Mouse (Mus musculus) liver, embryonic 14.5 days (tissue): ENCODE measurements around the gene Zmynd8. TPM values are rescaled to one million over a fixed set of nuclear protein-coding genes. Genes with fewer than 3 reads are reported as not detected.

Experiments
- ATAC-seq: fragments of 200-750 bp; cut with Nextera tagmentation; 2 replicates; pipeline ENCODE4 v1.8.0; 2017; ENCODE audit warnings: moderate number of reproducible peaks, mild to moderate bottlenecking, moderate library complexity; ENCODE audit not compliant: insufficient read depth
- DNase-seq, 3 experiments: peaks; one replicate each; pipeline ENCODE4 v3.0.0-alpha.2; 2012 to 2013; ENCODE audit warnings: low read depth in 3 of 3, low spot score in 3 of 3
- H3K27ac ChIP-seq: fragments of 300-500 bp; sonication (generic); 2 replicates; pipeline ENCODE4 v1.5.1; 2014; ENCODE audit warnings: moderate library complexity, mild to moderate bottlenecking, control low read depth, inconsistent platforms
- H3K27me3 ChIP-seq: fragments of 300-500 bp; sonication (generic); 2 replicates; pipeline ENCODE4 v1.6.1; 2014; ENCODE audit warnings: mild to moderate bottlenecking, low read length, moderate library complexity; ENCODE audit not compliant: control insufficient read depth, insufficient read depth
- H3K36me3 ChIP-seq: fragments of 300-500 bp; sonication (generic); replicated peaks from 2 replicates; pipeline ENCODE4 v1.6.1; 2014; ENCODE audit warnings: low read depth; ENCODE audit not compliant: control insufficient read depth, insufficient read depth
- H3K4me1 ChIP-seq, 2 experiments: fragments of 200-500 bp in 1 of 2; fragments of 300-500 bp in 1 of 2; sonication (generic) in 1 of 2; replicated peaks; 2 replicates each; pipeline ENCODE4 v1.6.1; 2012 to 2014; ENCODE audit warnings: antibody characterized with exemption in 1 of 2, inconsistent platforms in 1 of 2, low read length in 1 of 2; ENCODE audit not compliant: control insufficient read depth in 2 of 2, insufficient read depth in 2 of 2
- H3K4me2 ChIP-seq: fragments of 300-500 bp; sonication (generic); 2 replicates; pipeline ENCODE4 v1.6.1; 2014; ENCODE audit warnings: low read depth, mild to moderate bottlenecking, control low read depth, moderate library complexity
- H3K4me3 ChIP-seq, 2 experiments: fragments of 200-500 bp in 1 of 2; fragments of 300-500 bp in 1 of 2; sonication (generic) in 1 of 2; 2 replicates each; pipeline ENCODE4 v1.5.1; 2012 to 2014; ENCODE audit warnings: low read depth in 2 of 2, low read length in 2 of 2, mild to moderate bottlenecking in 2 of 2, control low read depth in 1 of 2, inconsistent platforms in 1 of 2, moderate library complexity in 1 of 2; ENCODE audit not compliant: insufficient read depth in 1 of 2
- H3K9ac ChIP-seq: fragments of 300-500 bp; sonication (generic); replicated peaks from 2 replicates; pipeline ENCODE4 v1.6.1; 2014; ENCODE audit warnings: mild to moderate bottlenecking, control low read depth, moderate library complexity
- H3K9me3 ChIP-seq: fragments of 300-500 bp; sonication (generic); 2 replicates; pipeline ENCODE4 v1.6.1; 2016; ENCODE audit warnings: low read length, mixed read lengths; ENCODE audit not compliant: control insufficient read depth
- CTCF ChIP-seq: IDR thresholded peaks from 2 replicates; pipeline ENCODE4 v1.5.1; 2016; ENCODE audit warnings: antibody characterized with exemption, low read depth, control low read depth
- EP300 ChIP-seq: IDR thresholded peaks from 2 replicates; pipeline ENCODE4 v1.6.1; 2016; ENCODE audit warnings: antibody characterized with exemption, low read depth
- WGBS: fragments of 180-500 bp; shearing (Covaris S2); extraction: QIAGEN DNeasy Blood & Tissue Kit; methylation state at CpG from one replicate; pipeline ENCODE4 v1.1.7; 2014; ENCODE audit not compliant: insufficient replicate concordance; 5-methylcytosine and 5-hydroxymethylcytosine counted together
- polyA plus RNA-seq, 2 experiments: library from polyadenylated mRNA; depleted of rRNA in 1 of 2; stranded (reverse) in 1 of 2; unstranded in 1 of 2; fragments of >200 nt; fragmentation: Nextera tagmentation in 1 of 2; extraction: Ambion mirVana in 1 of 2; gene quantifications; 2 replicates each; pipeline versions ENCODE4 v1.2.1 to v1.2.3; 2012 to 2014

Gene Zmynd8
- polyA plus RNA-seq, 2 experiments, result 16.3 to 17.7 TPM

- DNase-seq, result no peak
- Histone ChIP-seq H3K36me3 (peaks cover 59% of the 10 kb centered on the region), H3K4me3 (no peak overlapping the region), H3K9ac (no peak overlapping the region), H3K4me1 (peaks cover 0 to 18% of the 10 kb centered on the region in 2 experiments; a peak in 3 of 4 replicates), H3K27me3 (no peaks in the 10 kb centered on the region), H3K4me2 (no peak overlapping the region), H3K27ac (no peak overlapping the region), H3K9me3 (no peaks in the 10 kb centered on the region)
- 61% methylated on average over 1 of the region's 1 CpGs for WGBS
- TF ChIP-seq EP300, result no peak
- TF ChIP-seq CTCF, result no peak
- 0 out of 2 replicates have a peak, but pooled peaks have one; percentile 10 for ATAC-seq
Observed at GRCm38 (mm10) chr2:165869257-165869656, 29.6 kb downstream of the Zmynd8 start.

GRCm38 (mm10) chr2:165868522-165869175 is 30.2 kb downstream of the Zmynd8 start:
- Histone ChIP-seq H3K4me2 (no peak overlapping the region), H3K36me3 (peaks cover 53% of the 10 kb centered on the region), H3K9ac (no peak overlapping the region), H3K9me3 (no peaks in the 10 kb centered on the region), H3K4me1 (peaks cover 0 to 18% of the 10 kb centered on the region in 2 experiments; a peak in 3 of 4 replicates), H3K27ac (no peak overlapping the region), H3K27me3 (no peaks in the 10 kb centered on the region), H3K4me3 (no peak overlapping the region)
- no peak for ATAC-seq
- WGBS, result 65% methylated on average over 8 of the region's 8 CpGs
- TF ChIP-seq CTCF (no peak), EP300 (no peak)
- DNase-seq, result no peak

- Histone ChIP-seq H3K9ac (no peak overlapping the region), H3K9me3 (no peaks in the 10 kb centered on the region), H3K4me3 (no peak overlapping the region), H3K27me3 (no peaks in the 10 kb centered on the region), H3K27ac (no peak overlapping the region), H3K4me1 (peaks cover 0 to 21% of the 10 kb centered on the region in 2 experiments; a peak in 3 of 4 replicates), H3K36me3 (peaks cover 45% of the 10 kb centered on the region), H3K4me2 (no peak overlapping the region)
- DNase-seq (no peak), ATAC-seq (no peak)
- no peak for TF ChIP-seq CTCF
- TF ChIP-seq EP300, result no peak
- WGBS, result 84% methylated on average over 9 of the region's 9 CpGs
Observed at GRCm38 (mm10) chr2:165867549-165867948, 31.3 kb downstream of the Zmynd8 start.

GRCm38 (mm10) chr2:165866951-165867387 is 31.8 kb downstream of the Zmynd8 start:
- peaks cover 0 to 21% of the 10 kb centered on the region in 2 experiments; a peak in 3 of 4 replicates for H3K4me1 ChIP-seq
- no peak overlapping the region for H3K9ac ChIP-seq
- no peaks in the 10 kb centered on the region for H3K27me3 ChIP-seq
- H3K36me3 ChIP-seq, result peaks cover 43% of the 10 kb centered on the region
- no peaks in the 10 kb centered on the region for H3K9me3 ChIP-seq
- no peak overlapping the region for H3K4me2 ChIP-seq
- H3K4me3 ChIP-seq, result no peak overlapping the region
- DNase-seq (no peak), ATAC-seq (no peak)
- TF ChIP-seq CTCF, result no peak
- TF ChIP-seq EP300, result no peak
- H3K27ac ChIP-seq, result no peak overlapping the region
- WGBS, result 89% methylated on average over 12 of the region's 12 CpGs

GRCm38 (mm10) chr2:165866412-165866811 is 32.4 kb downstream of the Zmynd8 start:
- 73% methylated on average over 8 of the region's 8 CpGs for whole genome bisulfite sequencing
- Histone ChIP-seq H3K4me3 (no peak overlapping the region), H3K4me1 (peaks cover 0 to 21% of the 10 kb centered on the region in 2 experiments; a peak in 3 of 4 replicates), H3K9ac (no peak overlapping the region), H3K9me3 (no peaks in the 10 kb centered on the region), H3K27ac (no peak overlapping the region), H3K27me3 (no peaks in the 10 kb centered on the region), H3K4me2 (no peak overlapping the region), H3K36me3 (peaks cover 47% of the 10 kb centered on the region)
- ATAC-seq, result no peak
- TF ChIP-seq EP300, result no peak
- no peak for TF ChIP-seq CTCF
- no peak for DNase-seq
